In the genomic region with DNA sequence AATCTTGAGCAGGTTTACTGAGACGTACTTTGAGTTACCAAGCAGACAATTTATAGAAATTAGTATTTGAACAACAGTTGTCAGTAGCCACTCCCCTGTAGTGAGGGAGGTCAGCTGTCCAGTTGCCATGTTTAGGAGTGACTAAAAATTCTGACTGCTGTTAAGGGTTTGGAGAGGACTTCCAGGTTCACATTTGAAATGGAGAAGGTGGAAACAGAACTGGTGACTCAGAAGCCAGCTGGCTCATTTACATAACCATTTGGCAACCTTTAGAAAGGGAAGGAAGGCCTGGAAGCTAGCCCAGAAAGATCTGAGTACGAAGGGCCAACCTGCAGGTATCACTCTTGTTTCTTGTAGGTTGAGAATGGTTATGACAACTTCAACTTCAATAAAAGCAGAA, we compare ENCODE assay signal across 8 mouse cellular contexts.
DNase-seq lines count a peak whose midpoint lies in the region; ATAC-seq and TF ChIP-seq lines count a peak whose summit lies in the region.

No protein-coding gene starts in this region.

- no peak for TF ChIP-seq CTCF in Patski (IDR thresholded peaks at IDR 0.05)

- ATAC-seq in Patski: no peak
- ATAC-seq in common myeloid progenitor, adult 5-6 weeks (replicated peaks; ENCODE audit: low read depth, poor library complexity, severe bottlenecking): 0 out of 2 replicates have a peak, but pooled peaks have one; percentile 42
- ATAC-seq in activated CD4-positive, CD25-positive, alpha-beta regulatory T cell, adult 4 months: no peak
- ATAC-seq in CD4-positive, CD25-positive, alpha-beta regulatory T cell, adult 4 months: no peak

- intact Hi-C loops in heart, postnatal 25 days (cut with DNase I): no loop called here

- in situ Hi-C loops in Patski (cut with MboI; ENCODE audit: low pct_unique_long_range_greater_than_20kb): no loop called here

- peak; percentile 65 for DNase-seq in heart, adult 8-10 months (ENCODE audit: low spot score)
- DNase-seq in heart, postnatal 25 days (ENCODE audit: low spot score): no peak
- DNase-seq in Patski (ENCODE audit: low read depth, low spot score): peak; percentile 37
- peak; percentile 80 to 92 for DNase-seq in kidney, postnatal 36 days

- no peak overlapping the region for H3ac ChIP-seq in myocyte (ENCODE audit: control insufficient read depth, insufficient read length)

- H3K27me3 ChIP-seq in Patski (no peaks in the 10 kb centered on the region), myocyte (ENCODE audit: control insufficient read depth, insufficient read depth, insufficient read length) (no peaks in the 10 kb centered on the region)

- CTCF ChIA-PET in Patski (lab: Charles Lee): interaction anchor here (0.9 to 1.0 kb wide), 3 partner anchors 17 to 101 kb away, joined by 3 read pairs; no protein-coding TSS in a partner anchor

- no peaks in the 10 kb centered on the region for H3K79me2 ChIP-seq in myocyte (ENCODE audit: control insufficient read depth, insufficient read depth)

- peaks cover 6% of the 10 kb centered on the region for H3K36me3 ChIP-seq in myocyte (ENCODE audit: control insufficient read depth, insufficient read depth)

- no peak overlapping the region for H3K4me3 ChIP-seq in myocyte

- TF ChIP-seq POLR2A in myocyte (IDR thresholded peaks at IDR 0.05; ENCODE audit: insufficient read length, low read depth): no peak

- POLR2A ChIA-PET in Patski (lab: Charles Lee): interaction anchor here (0.9 kb wide), 1 partner anchor 25 kb away, joined by 3 read pairs; no protein-coding TSS in a partner anchor

- H3K4me2 ChIP-seq in myocyte (ENCODE audit: low read depth): peak overlapping the region; percentile 43

TF ChIP-seq in myocyte, 11 proteins besides CTCF, POLR2A, EP300 and RAD21:
- TF ChIP-seq CEBPB (IDR thresholded peaks at IDR 0.05; ENCODE audit: insufficient read depth, poor library complexity, severe bottlenecking): no peak
- no peak for TF ChIP-seq REST (IDR thresholded peaks at IDR 0.05; ENCODE audit: insufficient read depth, insufficient read length)
- no peak for TF ChIP-seq MAX (IDR thresholded peaks at IDR 0.05; ENCODE audit: low read depth)
- no peak for TF ChIP-seq E2F4 (IDR thresholded peaks at IDR 0.05; ENCODE audit: insufficient read depth)
- TF ChIP-seq TCF12 (IDR thresholded peaks at IDR 0.05; ENCODE audit: insufficient read depth, poor library complexity, severe bottlenecking): no peak
- TF ChIP-seq POLR2AphosphoS2 (IDR thresholded peaks at IDR 0.05; ENCODE audit: insufficient read length, low read depth): no peak
- no peak for TF ChIP-seq SRF (IDR thresholded peaks at IDR 0.05; ENCODE audit: control insufficient read depth, insufficient read length, low read depth)
- peak in 2 of 3 experiments; percentile 22 to 64 for TF ChIP-seq MYOD1 (IDR thresholded peaks at IDR 0.05; ENCODE audit: control insufficient read depth in 1 of 3, insufficient read length in 2 of 3, low read depth in 2 of 3)
- TF ChIP-seq MYOG (IDR thresholded peaks at IDR 0.05; ENCODE audit: control insufficient read depth in 1 of 3, insufficient read depth in 1 of 3, insufficient read length in 2 of 3, low read depth in 2 of 3): peak in 1 of 3 experiments; percentile 86
